Mouse (Mus musculus) heart, adult 18-20 months (tissue): ENCODE results near the gene Olfr483. TPM values are rescaled to one million over a fixed set of nuclear protein-coding genes. Genes with fewer than 3 reads are reported as not detected.

Experiments
- DNase-seq, 2 experiments: peaks; one replicate each; pipeline ENCODE4 v3.0.0; 2021 to 2022; ENCODE audit warnings: mixed read lengths in 1 of 2
- long read RNA-seq, 2 experiments: library from polyadenylated mRNA; stranded (forward); transcript quantifications; one replicate each; pipeline ENCODE4 v2.0.0; 2021
- total RNA-seq, 2 experiments: library from RNA; stranded (reverse); gene quantifications; 2 replicates each; pipeline ENCODE4 v1.2.3; 2021

Olfr483 gene
- total RNA-seq = not detected
- long read RNA-seq, experiment 1 = 0 reads
- long read RNA-seq, experiment 2 = 0 reads

- DNase-seq = no peak
These were observed at the start of gene Olfr483 for GRCm38 (mm10) chr7:108100549-108100948. Olfr483 (plus strand) TSS chr7:108100849.

- DNase-seq = no peak
These were observed 33.4 kb upstream of the Olfr483 start, which contains the start of gene Olfr480 for GRCm38 (mm10) chr7:108067246-108067645. Olfr480 (minus strand) TSS chr7:108067346.

DNA sequence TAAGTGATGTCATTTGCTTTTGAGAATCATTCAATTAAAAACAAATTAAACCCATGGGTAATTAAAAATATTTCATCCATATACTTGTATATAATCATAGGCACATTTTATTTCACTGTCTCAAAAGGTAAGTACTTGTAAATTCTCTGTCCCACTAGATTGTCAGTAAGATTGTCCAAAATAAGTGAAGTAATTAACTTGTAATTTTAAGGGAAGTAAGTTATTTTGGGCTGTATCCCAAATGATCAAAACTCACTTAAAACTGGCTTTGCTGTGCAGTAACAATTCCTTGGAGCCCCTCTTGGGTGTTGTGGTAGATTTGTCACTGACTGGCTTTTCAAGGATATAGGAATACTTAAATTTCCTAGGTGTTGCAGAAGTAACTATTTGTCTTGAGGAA is 21.1 kb upstream of the Olfr483 start, which contains the start of gene Olfr481:
Gene Olfr481 (plus strand): TSS at position 301 of the 400 bp plus-strand sequence.
- DNase-seq = no peak

- no peak for DNase-seq
These were observed 3.2 kb upstream of the Olfr483 start, which contains the start of gene Olfr482 for GRCm38 (mm10) chr7:108097486-108097885. Olfr482 (minus strand) TSS chr7:108097586.

DNA sequence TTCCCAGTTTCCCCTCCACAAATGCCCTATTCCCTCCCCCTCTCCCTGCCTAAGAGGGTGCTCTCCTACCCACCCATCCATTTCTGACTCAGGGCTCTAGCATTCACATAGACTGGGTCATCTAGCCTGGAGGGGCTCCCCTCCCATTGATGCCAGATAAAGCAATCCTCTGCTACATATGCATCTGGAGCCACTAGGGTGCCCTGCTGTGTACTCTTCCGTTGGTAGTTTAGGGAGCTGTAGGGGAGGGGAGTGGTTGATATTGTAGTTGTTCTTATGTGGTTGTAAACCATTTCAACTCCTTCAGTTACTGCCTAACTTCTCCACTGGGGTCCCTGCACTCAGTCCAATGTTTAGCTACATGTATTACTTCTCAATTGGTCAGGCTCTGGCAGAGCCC is 20.0 kb downstream of the Olfr483 start:
- no peak for DNase-seq

DNA sequence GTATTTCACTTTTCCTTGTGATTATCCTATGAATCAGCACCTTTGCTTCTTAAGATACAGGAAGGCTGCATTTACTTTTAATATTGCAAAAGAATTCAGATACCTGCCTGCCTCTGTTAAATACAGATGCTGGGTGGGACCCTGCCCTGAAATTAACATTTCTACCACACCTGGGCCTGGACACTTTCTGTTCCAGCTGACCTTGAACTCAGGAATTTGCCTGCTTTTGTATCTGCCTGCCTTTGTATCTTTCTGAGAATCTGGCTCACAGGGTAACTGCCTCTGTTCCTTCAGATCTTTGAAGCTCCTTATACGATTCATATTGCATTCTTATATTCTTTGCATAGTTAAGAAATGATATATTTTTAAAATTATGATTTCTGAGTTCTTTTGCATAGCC is 20.8 kb downstream of the Olfr483 start:
- no peak for DNase-seq

DNA sequence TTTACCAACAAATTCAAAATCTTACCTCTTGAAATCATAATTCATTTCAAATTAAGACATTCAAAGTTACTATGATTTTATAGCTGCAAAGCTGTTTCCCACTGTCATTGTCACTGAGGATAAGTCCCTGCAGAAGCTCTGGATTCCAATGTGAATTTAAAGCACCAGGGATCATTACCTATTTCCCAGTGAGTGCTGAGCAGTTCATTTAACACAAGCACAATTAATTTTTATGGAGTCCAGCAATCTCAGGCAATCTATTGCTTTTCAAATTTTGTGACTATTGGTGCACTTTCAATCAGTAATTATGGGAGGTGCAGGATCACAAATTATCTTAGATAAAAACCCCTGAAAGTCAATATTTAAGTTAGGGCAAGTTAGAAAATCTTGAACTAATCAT is 26.7 kb downstream of the Olfr483 start, which contains the start of gene Olfr484:
Gene Olfr484 (minus strand): TSS at position 101 of the 400 bp plus-strand sequence.
- no peak for DNase-seq

Other genes with a start within 250 kb of the Olfr483 start
- not detected for gene Olfr472, start 202.9 kb upstream of the Olfr483 start, total RNA-seq
- not detected for gene Olfr473, start 170.4 kb upstream of the Olfr483 start, total RNA-seq
- not detected for gene Olfr474, start 146.2 kb upstream of the Olfr483 start, total RNA-seq
- gene Olfr476, start 136.0 kb upstream of the Olfr483 start, total RNA-seq = not detected
- not detected for gene Olfr477, start 114.2 kb upstream of the Olfr483 start, total RNA-seq
- gene Olfr478, start 66.9 kb upstream of the Olfr483 start, total RNA-seq = not detected
- not detected for gene Olfr479, start 50.2 kb upstream of the Olfr483 start, total RNA-seq
- not detected for gene Olfr480, start 33.5 kb upstream of the Olfr483 start, total RNA-seq
- not detected for gene Olfr481, start 21.0 kb upstream of the Olfr483 start, total RNA-seq
- gene Olfr482, start 3.3 kb upstream of the Olfr483 start, total RNA-seq = 1 to 10 TPM in 1 of 2 experiments, under 1 TPM in 1; 0.87 to 1.1 TPM
- not detected for gene Olfr484, start 26.6 kb downstream of the Olfr483 start, total RNA-seq
- not detected for gene Olfr485, start 59.0 kb downstream of the Olfr483 start, total RNA-seq
- not detected for gene Olfr486, start 71.9 kb downstream of the Olfr483 start, total RNA-seq
- not detected for gene Olfr487, start 113.8 kb downstream of the Olfr483 start, total RNA-seq
- not detected for gene Olfr488, start 157.5 kb downstream of the Olfr483 start, total RNA-seq
- gene Olfr490, start 188.1 kb downstream of the Olfr483 start, total RNA-seq = not detected
- not detected for gene Olfr491, start 212.6 kb downstream of the Olfr483 start, total RNA-seq
- gene Olfr492, start 222.8 kb downstream of the Olfr483 start, total RNA-seq = not detected
- gene Olfr493, start 246.1 kb downstream of the Olfr483 start, total RNA-seq = not detected